Mouse (Mus musculus) liver, embryonic 13.5 days (tissue): ENCODE results near the gene Arel1. TPM values are rescaled to one million over a fixed set of nuclear protein-coding genes. Genes with fewer than 3 reads are reported as not detected.

Source experiments
- ATAC-seq: fragments of 200-750 bp; cut with Nextera tagmentation; 2 replicates; pipeline ENCODE4 v1.8.0; 2017; ENCODE audit warnings: low read depth, mild to moderate bottlenecking, moderate number of reproducible peaks, moderate library complexity
- DNase-seq: peaks from one replicate; pipeline ENCODE4 v3.0.0; 2022
- H3K27ac ChIP-seq: fragments of 300-500 bp; sonication (generic); 2 replicates; pipeline ENCODE4 v1.5.1; 2015; ENCODE audit warnings: moderate library complexity, mild to moderate bottlenecking, inconsistent platforms
- H3K27me3 ChIP-seq: fragments of 300-500 bp; sonication (generic); 2 replicates; pipeline ENCODE4 v1.6.1; 2015; ENCODE audit warnings: mild to moderate bottlenecking, inconsistent platforms
- H3K36me3 ChIP-seq: fragments of 300-500 bp; sonication (generic); 2 replicates; pipeline ENCODE4 v1.6.1; 2015; ENCODE audit warnings: mild to moderate bottlenecking, inconsistent platforms
- H3K4me1 ChIP-seq: fragments of 300-500 bp; sonication (generic); replicated peaks from 2 replicates; pipeline ENCODE4 v1.6.1; 2015; ENCODE audit warnings: inconsistent platforms
- H3K4me2 ChIP-seq: fragments of 300-500 bp; sonication (generic); 2 replicates; pipeline ENCODE4 v1.6.1; 2015; ENCODE audit warnings: inconsistent platforms, mild to moderate bottlenecking, moderate library complexity
- H3K4me3 ChIP-seq: fragments of 300-500 bp; sonication (generic); replicated peaks from 2 replicates; pipeline ENCODE4 v1.5.1; 2015; ENCODE audit warnings: mild to moderate bottlenecking, inconsistent platforms
- H3K9ac ChIP-seq: fragments of 300-500 bp; sonication (generic); 2 replicates; pipeline ENCODE4 v1.6.1; 2015; ENCODE audit warnings: mild to moderate bottlenecking, inconsistent platforms
- H3K9me3 ChIP-seq: fragments of 300-500 bp; sonication (generic); replicated peaks from 2 replicates; pipeline ENCODE4 v1.6.1; 2016; ENCODE audit warnings: inconsistent platforms
- WGBS: fragments of 180-500 bp; shearing (Covaris S2); methylation state at CpG from one replicate; pipeline ENCODE4 v1.1.7; 2015; ENCODE audit not compliant: insufficient replicate concordance; 5-methylcytosine and 5-hydroxymethylcytosine counted together
- polyA plus RNA-seq: library from polyadenylated mRNA; unstranded; fragments of >200 nt; fragmentation: Nextera tagmentation; extraction: Ambion mirVana; gene quantifications from 2 replicates; pipeline ENCODE4 v1.2.1, GENCODE M21; 2015

The Arel1 gene
- polyA plus RNA-seq, 1 experiment from 2014 or later, result 13.3 TPM

DNA sequence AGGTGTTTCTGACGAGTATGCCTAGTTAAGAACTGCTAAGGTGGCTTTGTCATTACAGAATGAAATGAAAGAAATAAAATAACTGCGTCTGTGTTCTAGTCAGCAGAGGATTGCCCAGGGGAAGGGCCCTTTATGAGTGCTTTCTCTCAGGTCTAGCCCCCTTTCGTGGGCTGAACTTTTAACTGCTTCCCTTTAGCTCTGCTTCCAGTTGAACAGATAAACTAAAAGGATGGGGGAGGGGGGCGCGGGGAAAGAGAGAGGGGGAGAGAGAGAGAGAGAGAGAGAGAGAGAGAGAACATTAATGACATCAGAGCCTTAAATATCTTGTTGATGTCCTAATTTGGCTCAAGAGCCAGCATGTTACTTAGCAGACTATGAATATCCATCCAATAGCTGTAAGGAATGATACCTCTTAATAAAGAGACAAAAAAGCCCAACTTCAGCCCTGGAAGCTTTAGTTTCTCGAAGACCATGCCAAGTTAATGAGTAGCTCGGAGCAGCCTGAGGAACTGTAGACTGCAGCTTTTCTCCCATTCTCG lies 48.8 kb downstream of the Arel1 start:
- no peak for ATAC-seq
- no peak overlapping the region for H3K4me3 ChIP-seq
- no peaks in the 10 kb centered on the region for H3K27me3 ChIP-seq
- H3K27ac ChIP-seq, result no peak overlapping the region
- no peaks in the 10 kb centered on the region for H3K9me3 ChIP-seq
- 78% methylated on average over 8 of the region's 8 CpGs for WGBS
- no peak overlapping the region for H3K4me2 ChIP-seq
- no peaks in the 10 kb centered on the region for H3K4me1 ChIP-seq
- DNase-seq, result no peak
- H3K9ac ChIP-seq, result no peak overlapping the region
- peaks cover 92% of the 10 kb centered on the region for H3K36me3 ChIP-seq

DNA sequence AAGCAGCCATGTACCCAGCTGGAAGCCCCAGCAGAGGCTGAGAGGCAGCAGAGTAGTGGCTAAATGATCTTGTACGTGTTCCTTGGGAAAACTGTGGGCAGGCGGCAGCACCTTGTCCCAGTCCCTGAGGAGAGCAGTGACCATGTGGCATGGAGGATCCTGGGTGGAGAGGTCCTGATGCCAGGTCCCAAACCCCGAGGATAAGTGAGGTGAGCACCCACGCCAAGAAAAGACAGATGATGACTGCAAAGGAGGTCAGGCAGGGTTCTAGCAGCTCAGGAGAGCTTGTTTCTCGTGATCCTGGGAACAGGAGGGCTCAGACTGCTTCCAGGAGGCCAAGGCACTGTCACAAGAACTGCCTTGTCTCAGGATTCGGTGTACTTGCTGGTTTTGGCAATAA lies 51.9 kb downstream of the Arel1 start:
- WGBS, result 79% methylated on average over 6 of the region's 6 CpGs
- no peak overlapping the region for H3K4me2 ChIP-seq
- H3K9me3 ChIP-seq, result no peaks in the 10 kb centered on the region
- no peak for ATAC-seq
- H3K27me3 ChIP-seq, result no peaks in the 10 kb centered on the region
- no peak overlapping the region for H3K4me3 ChIP-seq
- no peaks in the 10 kb centered on the region for H3K4me1 ChIP-seq
- H3K36me3 ChIP-seq, result peaks cover 77% of the 10 kb centered on the region
- no peak overlapping the region for H3K27ac ChIP-seq
- no peak overlapping the region for H3K9ac ChIP-seq
- DNase-seq, result no peak

DNA sequence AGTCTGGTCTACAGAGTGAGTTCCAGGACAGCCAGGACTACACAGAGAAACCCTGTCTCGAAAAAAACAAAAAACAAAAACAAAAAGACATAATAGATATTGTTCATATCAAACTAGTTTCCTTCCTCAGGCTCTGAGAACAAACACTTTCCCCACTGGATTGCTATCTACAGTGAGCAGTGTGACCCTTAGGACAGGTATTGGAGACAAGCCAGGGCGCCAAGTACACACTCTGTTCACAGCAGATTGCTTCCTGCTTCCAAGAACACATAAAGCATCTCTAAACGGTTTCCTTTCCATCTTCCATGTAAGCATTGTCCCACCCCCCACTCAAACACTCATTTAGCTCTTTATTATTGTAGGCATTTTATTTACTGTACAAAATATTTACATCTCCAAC lies 52.9 kb downstream of the Arel1 start:
- ATAC-seq, result no peak
- Histone ChIP-seq H3K4me3 (no peak overlapping the region), H3K9me3 (no peaks in the 10 kb centered on the region), H3K4me2 (no peak overlapping the region), H3K9ac (no peak overlapping the region), H3K4me1 (no peaks in the 10 kb centered on the region), H3K27ac (no peak overlapping the region), H3K27me3 (no peaks in the 10 kb centered on the region), H3K36me3 (peaks cover 68% of the 10 kb centered on the region)
- no peak for DNase-seq
- WGBS, result 63% methylated on average over 3 of the region's 3 CpGs

DNA sequence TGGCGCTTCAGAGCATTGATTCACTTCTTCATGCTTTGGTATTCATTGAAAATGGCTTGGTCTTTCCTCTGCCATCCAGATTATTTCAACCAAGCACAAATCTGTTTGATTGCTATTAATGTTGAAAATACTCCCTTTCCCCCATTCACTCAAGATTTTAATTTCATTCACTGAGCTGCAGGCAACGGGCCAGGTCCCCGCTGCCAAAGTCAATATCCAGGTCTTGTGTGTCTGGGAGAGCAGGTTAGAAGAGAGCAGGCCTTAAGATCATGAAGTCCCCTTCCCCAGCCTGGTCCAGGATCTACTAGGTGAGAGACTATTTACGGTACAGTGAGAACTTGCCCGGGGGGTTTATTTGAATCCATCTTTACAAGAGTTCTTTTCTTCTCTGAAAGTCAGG lies 55.7 kb downstream of the Arel1 start:
- no peak for DNase-seq
- ATAC-seq, result no peak
- H3K4me2 ChIP-seq, result no peak overlapping the region
- H3K9ac ChIP-seq, result no peak overlapping the region
- peaks cover 41% of the 10 kb centered on the region for H3K36me3 ChIP-seq
- H3K4me1 ChIP-seq, result no peaks in the 10 kb centered on the region
- no peaks in the 10 kb centered on the region for H3K27me3 ChIP-seq
- no peak overlapping the region for H3K4me3 ChIP-seq
- H3K9me3 ChIP-seq, result no peaks in the 10 kb centered on the region
- H3K27ac ChIP-seq, result no peak overlapping the region
- 81% methylated on average over 5 of the region's 5 CpGs for WGBS

DNA sequence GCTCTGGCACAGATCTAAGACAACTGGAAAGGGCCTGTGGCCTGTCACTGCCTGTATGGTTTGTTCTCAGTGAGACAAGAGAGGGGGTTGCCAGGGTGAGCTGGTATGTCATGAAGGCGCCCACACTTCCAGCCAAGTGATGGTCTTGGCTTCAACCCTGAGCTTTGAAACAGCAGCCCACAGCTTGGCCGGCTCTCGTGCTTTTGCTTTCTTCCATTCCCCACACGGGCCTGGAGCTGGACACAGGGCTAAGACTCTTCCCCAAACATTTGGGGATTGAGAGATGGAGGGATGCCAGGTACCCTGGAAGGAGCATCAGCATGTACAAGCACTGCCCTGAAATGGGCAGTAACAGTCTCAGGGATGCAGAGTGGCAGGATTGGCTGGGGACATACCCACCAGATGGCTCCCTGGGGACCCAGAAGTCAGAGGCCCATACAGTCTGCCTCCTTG lies 58.0 kb downstream of the Arel1 start:
- Histone ChIP-seq H3K27me3 (no peaks in the 10 kb centered on the region), H3K9me3 (no peaks in the 10 kb centered on the region), H3K36me3 (peaks cover 22% of the 10 kb centered on the region), H3K4me3 (no peak overlapping the region), H3K4me1 (no peaks in the 10 kb centered on the region), H3K27ac (no peak overlapping the region), H3K9ac (no peak overlapping the region), H3K4me2 (no peak overlapping the region)
- WGBS, result 77% methylated on average over 4 of the region's 4 CpGs
- no peak for ATAC-seq
- DNase-seq, result no peak

DNA sequence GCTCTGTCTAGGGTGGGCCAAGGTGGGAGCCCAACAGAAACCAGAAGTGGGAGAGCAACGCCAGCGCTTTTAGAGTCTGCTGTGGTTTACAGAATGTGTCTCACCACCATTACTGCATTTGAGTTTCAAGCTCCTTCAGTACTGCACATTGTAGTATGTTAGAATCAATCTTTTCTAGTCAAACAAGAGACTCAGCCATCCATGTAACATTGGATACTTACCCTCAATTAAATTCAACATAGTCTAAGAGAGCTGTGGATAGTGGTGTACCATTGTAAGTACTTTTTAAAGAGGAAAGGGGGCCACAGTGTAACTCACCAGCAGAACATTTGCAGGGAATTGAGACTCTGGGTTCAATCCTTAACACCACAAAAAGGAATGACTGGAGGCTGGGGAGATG lies 59.1 kb downstream of the Arel1 start:
- ATAC-seq (no peak), DNase-seq (no peak)
- peaks cover 13% of the 10 kb centered on the region for H3K36me3 ChIP-seq
- no peak overlapping the region for H3K27ac ChIP-seq
- H3K4me3 ChIP-seq, result no peak overlapping the region
- H3K9ac ChIP-seq, result no peak overlapping the region
- no peaks in the 10 kb centered on the region for H3K9me3 ChIP-seq
- no peak overlapping the region for H3K4me2 ChIP-seq
- WGBS, result 85% methylated on average over 2 of the region's 2 CpGs
- H3K27me3 ChIP-seq, result no peaks in the 10 kb centered on the region
- no peaks in the 10 kb centered on the region for H3K4me1 ChIP-seq

DNA sequence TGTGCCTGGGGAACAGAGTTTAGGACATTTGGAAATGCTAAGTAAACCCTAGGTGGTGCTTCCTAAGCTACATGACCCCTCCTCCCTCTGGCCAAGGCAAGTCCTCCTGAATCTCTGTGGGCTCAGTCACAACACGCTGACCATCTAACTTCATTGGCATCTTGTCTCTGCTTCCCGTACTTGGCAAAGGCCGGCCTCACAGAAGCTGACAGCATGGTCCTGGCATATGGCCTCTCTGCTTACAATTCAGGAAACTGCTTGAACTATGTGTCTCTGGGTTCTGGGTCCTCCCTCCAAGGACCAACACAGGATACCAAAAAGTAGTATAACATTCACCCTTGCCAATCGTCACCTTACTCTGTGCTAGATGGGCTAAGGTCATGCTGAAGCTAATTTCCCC lies 60.6 kb downstream of the Arel1 start:
- no peak overlapping the region for H3K4me2 ChIP-seq
- H3K9ac ChIP-seq, result no peak overlapping the region
- H3K36me3 ChIP-seq, result no peaks in the 10 kb centered on the region
- H3K27me3 ChIP-seq, result 0 out of 2 replicates have a peak, but pooled peaks cover 4% of the 10 kb centered on the region
- DNase-seq, result no peak
- ATAC-seq, result no peak
- no peak overlapping the region for H3K4me3 ChIP-seq
- no peaks in the 10 kb centered on the region for H3K9me3 ChIP-seq
- H3K4me1 ChIP-seq, result no peaks in the 10 kb centered on the region
- H3K27ac ChIP-seq, result no peak overlapping the region
- 80% methylated on average over 4 of the region's 4 CpGs for WGBS

DNA sequence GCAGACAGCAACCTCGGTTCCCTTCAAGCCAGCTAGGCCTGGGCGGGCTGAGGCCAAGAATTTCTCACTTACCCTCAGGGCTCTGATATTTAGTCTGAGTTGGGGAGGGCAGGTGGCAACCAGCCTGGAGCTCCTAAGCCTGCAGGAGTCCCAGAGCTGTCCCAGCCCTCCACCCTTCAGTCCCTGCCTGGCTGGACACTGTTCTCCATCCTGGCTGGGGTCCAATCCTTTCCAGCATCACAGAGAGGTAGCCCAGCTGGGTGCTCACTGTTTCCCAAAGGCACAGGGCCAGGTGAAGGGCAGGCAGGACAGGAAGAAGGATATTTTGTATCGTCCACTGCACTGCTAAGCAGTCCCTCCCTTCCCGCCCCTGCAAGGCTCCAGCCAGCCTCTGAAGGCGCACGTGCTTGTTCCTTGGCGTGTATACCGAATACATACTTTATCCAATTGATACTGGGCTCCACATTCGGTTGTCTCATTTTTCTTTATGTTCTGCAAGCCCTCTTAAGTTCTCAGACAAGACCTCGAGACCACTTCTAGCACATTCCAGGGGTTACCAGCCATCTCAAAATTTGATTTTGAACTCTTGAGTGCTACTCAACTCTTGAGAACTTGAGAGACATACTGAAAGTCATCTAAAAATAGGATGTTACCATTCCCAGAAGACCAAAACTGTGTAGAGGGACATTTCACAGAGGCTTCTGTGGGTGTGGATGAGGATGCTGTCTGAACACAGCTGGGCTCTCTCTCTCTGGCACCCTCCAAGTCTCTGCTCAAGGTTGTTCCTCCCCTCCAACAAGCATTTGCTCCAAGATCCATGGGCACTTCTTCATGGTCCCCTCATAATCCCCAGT lies 62.8 kb downstream of the Arel1 start:
- Histone ChIP-seq H3K27ac (no peak overlapping the region), H3K36me3 (no peaks in the 10 kb centered on the region), H3K9ac (no peak overlapping the region), H3K4me2 (no peak overlapping the region), H3K9me3 (no peaks in the 10 kb centered on the region), H3K4me3 (no peak overlapping the region), H3K4me1 (no peaks in the 10 kb centered on the region), H3K27me3 (0 out of 2 replicates have a peak, but pooled peaks cover 4% of the 10 kb centered on the region)
- WGBS, result 56% methylated on average over 10 of the region's 10 CpGs
- ATAC-seq (no peak), DNase-seq (no peak)

DNA sequence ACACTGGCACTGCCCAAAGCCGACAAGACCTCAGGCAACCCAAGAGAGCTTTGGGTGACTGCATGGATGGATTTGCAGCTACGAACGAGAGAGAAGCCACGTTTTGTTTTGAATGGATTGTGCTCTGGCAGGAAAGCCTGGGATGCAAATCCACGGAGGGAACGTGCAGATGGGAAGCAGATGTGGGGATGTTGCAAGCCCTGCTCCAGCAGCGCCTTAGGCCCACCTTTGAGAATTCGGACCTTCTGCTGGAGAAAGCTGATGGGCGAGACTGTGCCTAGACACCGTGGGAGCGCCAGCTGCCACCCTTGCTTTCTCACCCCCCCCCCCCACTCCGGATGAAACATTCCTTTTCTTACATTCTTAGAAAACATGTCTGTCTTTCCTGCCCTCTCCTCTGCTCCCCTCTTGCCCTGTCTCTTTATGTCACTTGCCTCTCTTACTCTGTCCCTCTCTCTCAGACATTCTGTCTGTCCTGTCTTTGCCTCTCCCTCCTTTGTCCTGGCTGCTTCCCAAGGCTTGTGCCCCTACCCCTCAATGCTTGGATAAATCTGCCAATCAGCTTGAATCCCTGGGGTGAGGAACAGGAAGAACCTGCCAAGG lies 63.6 kb downstream of the Arel1 start:
- no peak for ATAC-seq
- WGBS, result 62% methylated on average over 12 of the region's 12 CpGs

DNA sequence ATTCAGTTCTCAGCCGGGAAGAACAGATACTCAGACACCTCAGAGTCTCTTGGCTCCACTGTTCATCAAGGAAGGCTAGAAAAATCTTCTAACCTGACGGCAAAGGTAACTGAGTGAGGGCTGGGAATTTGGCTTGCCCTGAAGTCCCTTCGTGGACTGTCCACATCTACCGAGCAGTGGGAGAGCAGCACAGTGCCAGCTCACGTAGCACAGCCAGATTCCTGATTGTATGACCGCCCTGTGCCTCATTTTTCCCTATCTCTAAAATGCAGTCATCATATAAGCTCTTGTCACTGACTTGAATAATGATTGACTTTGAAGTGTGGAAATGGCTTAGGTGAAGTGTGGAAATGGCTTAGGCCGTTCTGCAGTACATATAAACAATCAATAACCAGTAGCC lies 66.3 kb downstream of the Arel1 start:
- DNase-seq, result no peak
- Histone ChIP-seq H3K9ac (no peak overlapping the region), H3K27me3 (0 out of 2 replicates have a peak, but pooled peaks cover 4% of the 10 kb centered on the region), H3K4me3 (no peak overlapping the region), H3K4me2 (no peak overlapping the region), H3K4me1 (no peaks in the 10 kb centered on the region), H3K36me3 (no peaks in the 10 kb centered on the region), H3K27ac (no peak overlapping the region), H3K9me3 (no peaks in the 10 kb centered on the region)
- WGBS, result 55% methylated on average over 7 of the region's 7 CpGs
- no peak for ATAC-seq

More for the DNA sequence above, 63.6 kb downstream of the Arel1 start:
- no peak for DNase-seq
- no peak overlapping the region for H3K4me2 ChIP-seq
- no peak overlapping the region for H3K9ac ChIP-seq
- H3K36me3 ChIP-seq, result no peaks in the 10 kb centered on the region
- H3K4me1 ChIP-seq, result no peaks in the 10 kb centered on the region
- H3K4me3 ChIP-seq, result no peak overlapping the region
- H3K27ac ChIP-seq, result no peak overlapping the region
- 0 out of 2 replicates have a peak, but pooled peaks cover 4% of the 10 kb centered on the region for H3K27me3 ChIP-seq
- H3K9me3 ChIP-seq, result no peaks in the 10 kb centered on the region

DNA sequence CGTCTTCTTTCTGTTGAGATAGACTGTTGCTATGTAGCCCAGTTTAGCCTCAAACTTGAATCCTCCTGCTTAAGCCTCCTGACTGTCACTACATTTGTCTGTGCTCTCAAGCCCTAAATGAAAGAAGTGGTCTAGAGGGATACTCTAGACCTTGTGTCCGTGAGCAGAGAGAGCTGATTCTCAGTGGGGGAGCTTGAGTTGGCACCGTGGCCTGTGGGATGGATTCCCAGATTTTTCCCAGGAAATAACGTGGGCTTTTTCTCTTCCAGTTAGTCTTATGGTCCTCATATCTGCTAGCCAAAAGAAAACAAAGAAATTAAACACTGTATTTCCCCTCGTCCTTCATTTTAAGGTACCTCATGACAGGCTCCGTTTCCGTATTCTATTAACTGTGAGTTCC lies 70.4 kb downstream of the Arel1 start:
- H3K4me1 ChIP-seq, result no peaks in the 10 kb centered on the region
- DNase-seq, result no peak
- no peaks in the 10 kb centered on the region for H3K9me3 ChIP-seq
- no peak overlapping the region for H3K4me2 ChIP-seq
- no peak overlapping the region for H3K27ac ChIP-seq
- ATAC-seq, result no peak
- 69% methylated on average over 7 of the region's 7 CpGs for WGBS
- no peaks in the 10 kb centered on the region for H3K36me3 ChIP-seq
- no peak overlapping the region for H3K4me3 ChIP-seq
- H3K9ac ChIP-seq, result no peak overlapping the region
- H3K27me3 ChIP-seq, result 0 out of 2 replicates have a peak, but pooled peaks cover 6% of the 10 kb centered on the region
